In the genomic region with DNA sequence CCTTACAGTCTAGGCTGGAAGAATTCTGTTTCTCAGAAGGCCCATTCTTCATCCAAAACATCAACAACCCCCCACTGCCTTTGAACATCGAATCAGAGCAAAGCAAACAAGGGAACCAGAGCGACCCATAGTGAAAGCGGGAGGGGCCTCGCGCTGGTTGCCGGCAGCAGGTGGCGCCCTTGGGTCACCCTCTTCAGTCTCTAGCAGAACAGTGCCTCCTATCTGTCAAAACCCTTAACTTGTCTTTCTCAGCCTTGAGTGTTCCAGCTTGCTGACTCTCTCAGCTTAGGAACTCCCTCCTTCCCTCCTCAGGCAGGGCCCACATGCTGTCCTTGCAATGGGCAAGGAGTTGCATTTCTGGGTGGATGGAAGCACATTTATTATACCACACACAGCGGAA, we compare ENCODE assay signal across 8 mouse cellular contexts. TPM values are rescaled to one million over a fixed set of nuclear protein-coding genes. Genes with fewer than 3 reads are reported as not detected.
A peak's percentile ranks its signal among the peaks of the same experiment; 100 is the strongest.
DNase-seq lines count a peak whose midpoint lies in the region; ATAC-seq and TF ChIP-seq lines count a peak whose summit lies in the region.

No protein-coding gene starts in this region.

- peak; percentile 40; the same call in 1 of the 2 replicates for ATAC-seq in G1E (ENCODE audit: extremely low read depth, insufficient number of reproducible peaks, low FRiP score, poor library complexity, severe bottlenecking)
- peak; percentile 43 for ATAC-seq in forebrain, embryonic 14.5 days
- peak; percentile 56; the same call in 1 of the 2 replicates for ATAC-seq in liver, embryonic 16.5 days (ENCODE audit: low read depth)

- intact Hi-C loops in heart, postnatal 14 days (cut with DNase I) = loop anchor here (1.0 to 10.0 kb wide), 5 partner anchors 128 to 1665 kb away; no protein-coding TSS in a partner anchor

- H3K4me1 ChIP-seq in G1E (ENCODE audit: insufficient read depth, low read depth, low read length) = peaks cover 11% of the 10 kb centered on the region
- H3K4me1 ChIP-seq in forebrain, embryonic 14.5 days (ENCODE audit: control insufficient read depth, insufficient read depth, low read length) = no peaks in the 10 kb centered on the region
- H3K4me1 ChIP-seq in liver, embryonic 16.5 days (ENCODE audit: control insufficient read depth, low read depth, low read length) = no peaks in the 10 kb centered on the region; the same call in 1 of the 2 replicates

- no peak overlapping the region for H3K4me3 ChIP-seq in G1E (ENCODE audit: low read depth, low read length)
- no peak overlapping the region for H3K4me3 ChIP-seq in forebrain, embryonic 14.5 days (ENCODE audit: low read depth, low read length)
- H3K4me3 ChIP-seq in liver, embryonic 16.5 days (ENCODE audit: low read depth, low read length) = peak overlapping the region; percentile 23; the same call in 1 of the 2 replicates

- H3K27ac ChIP-seq in forebrain, embryonic 14.5 days (ENCODE audit: low read depth, low read length) = no peak overlapping the region
- no peak overlapping the region for H3K27ac ChIP-seq in liver, embryonic 16.5 days (ENCODE audit: low read length)

- H3K9ac ChIP-seq in forebrain, embryonic 14.5 days (ENCODE audit: low read length) = no peak overlapping the region
- no peak overlapping the region for H3K9ac ChIP-seq in liver, embryonic 16.5 days (ENCODE audit: low read depth, low read length)

- WGBS in forebrain, embryonic 14.5 days = 11% methylated on average over 8 of the region's 8 CpGs
- 16% methylated on average over 8 of the region's 8 CpGs for WGBS in large intestine, adult 2 months
- 10% methylated on average over 8 of the region's 8 CpGs for WGBS in liver, embryonic 16.5 days (ENCODE audit: insufficient replicate concordance)

- peaks cover 27% of the 10 kb centered on the region for H3K27me3 ChIP-seq in G1E (ENCODE audit: insufficient read depth, low read length)
- H3K27me3 ChIP-seq in forebrain, embryonic 14.5 days (replicated peaks; ENCODE audit: control insufficient read depth, insufficient read depth, low read length) = no peaks in the 10 kb centered on the region
- H3K27me3 ChIP-seq in liver, embryonic 16.5 days (ENCODE audit: control insufficient read depth, insufficient read depth, low read depth, low read length) = no peaks in the 10 kb centered on the region

- H3K9me3 ChIP-seq in G1E (replicated peaks) = no peaks in the 10 kb centered on the region
- no peaks in the 10 kb centered on the region for H3K9me3 ChIP-seq in forebrain, embryonic 14.5 days (replicated peaks; ENCODE audit: control insufficient read depth, low read length)
- no peaks in the 10 kb centered on the region for H3K9me3 ChIP-seq in liver, embryonic 16.5 days (replicated peaks; ENCODE audit: control insufficient read depth, low read length)

- H3K36me3 ChIP-seq in G1E (replicated peaks) = no peaks in the 10 kb centered on the region
- H3K36me3 ChIP-seq in forebrain, embryonic 14.5 days (ENCODE audit: control insufficient read depth, insufficient read depth, low read length) = no peaks in the 10 kb centered on the region
- H3K36me3 ChIP-seq in liver, embryonic 16.5 days (ENCODE audit: control insufficient read depth, insufficient read depth) = no peaks in the 10 kb centered on the region

- DNase-seq in G1E (ENCODE audit: low spot score) = peak; percentile 63
- DNase-seq in cerebellum, adult 11 months = peak; percentile 46
- peak; percentile 61 for DNase-seq in forebrain, embryonic 14.5 days (ENCODE audit: low spot score)
- DNase-seq in heart, postnatal 14 days = peak; percentile 84 to 87
- DNase-seq in large intestine, adult 2 months (ENCODE audit: low read depth, low spot score) = peak; percentile 25
- peak; percentile 63 for DNase-seq in ovary, adult 18-20 months (ENCODE audit: low spot score)
- peak; percentile 84 for DNase-seq in thymus, postnatal 0 days (ENCODE audit: low spot score)

- peak; percentile 84 for TF ChIP-seq CTCF in G1E (IDR thresholded peaks at IDR 0.05; ENCODE audit: low read depth, low read length)

- H3K4me2 ChIP-seq in forebrain, embryonic 14.5 days (ENCODE audit: low read length) = peak overlapping the region; percentile 4; the same call in 1 of the 2 replicates
- peak overlapping the region; percentile 30; the same call in 1 of the 2 replicates for H3K4me2 ChIP-seq in liver, embryonic 16.5 days (ENCODE audit: low read depth, low read length)

RNA-seq across cellular contexts. Expression of a gene that starts 53.9 kb away (rescaled TPM):
- total RNA-seq in G1E (2014; fragmentation: Nextera tagmentation) = not detected in 2 replicates
- not detected in 2 replicates for total RNA-seq in G1E (2017)
- polyA plus RNA-seq in G1E (2012) = not detected in 2 replicates
- polyA plus RNA-seq in forebrain, embryonic 14.5 days (2014; fragmentation: Nextera tagmentation; extraction: Ambion mirVana) = 0.66 and 1.5 TPM in 2 replicates
- total RNA-seq in heart, postnatal 14 days (2021) = 1 to 10 TPM; 1.5 to 2.2 TPM
- polyA plus RNA-seq in large intestine, adult 2 months (2012; rRNA removed) = 0.32 and 0.47 TPM in 2 replicates
- 0.36 and 0.37 TPM in 2 replicates for polyA plus RNA-seq in liver, embryonic 16.5 days (2015; fragmentation: Nextera tagmentation; extraction: Ambion mirVana)
- 0.08 TPM in 1 of 2 replicates, not detected in the other for polyA plus RNA-seq in thymus, postnatal 0 days (2015; fragmentation: Nextera tagmentation; extraction: Ambion mirVana)

Comparison
In these comparisons a context has a peak if more than half of its experiments do, and no peak if none do; other contexts are left out.
1. DNase-seq: peak in every context shown above with its lines; median percentile 86 in heart, postnatal 14 days; 84 in thymus, postnatal 0 days; 63 in G1E; 63 in ovary, adult 18-20 months; 61 in forebrain, embryonic 14.5 days; 46 in cerebellum, adult 11 months; 25 in large intestine, adult 2 months.